Mouse (Mus musculus): ENCODE data around the gene Cyp4f39.

DNA sequence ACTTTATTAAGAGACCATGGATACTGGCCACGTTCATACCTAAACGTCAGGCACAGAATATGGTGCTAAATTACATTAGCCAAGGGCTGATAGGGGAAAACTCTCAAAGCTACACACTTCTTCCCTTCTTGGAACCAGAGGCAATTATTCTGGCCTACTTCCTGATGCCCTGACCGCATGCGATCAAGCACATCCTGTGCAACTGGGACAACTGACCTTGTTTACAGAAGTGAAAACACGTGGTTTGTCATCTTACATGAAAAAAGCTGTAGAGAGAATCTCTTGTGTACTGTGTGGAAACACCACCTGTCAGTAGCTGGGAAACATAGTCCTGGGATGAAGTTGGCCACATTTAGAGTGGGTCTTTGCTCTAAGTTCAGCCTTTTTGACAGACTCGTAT, 81.5 kb downstream of the Cyp4f39 start:
- TF ChIP-seq EP300 (optimal IDR thresholded peaks at IDR 0.05), result no peak
- no peak for TF ChIP-seq CTCF (IDR thresholded peaks at IDR 0.05; ENCODE audit: low read depth)

Measured in stomach, postnatal 0 days (tissue).